Mouse (Mus musculus) liver, embryonic 11.5 days (tissue): ENCODE results near the gene Rnf149. TPM values are rescaled to one million over a fixed set of nuclear protein-coding genes. Genes with fewer than 3 reads are reported as not detected.

Source experiments
- ATAC-seq: fragments of 200-750 bp; cut with Nextera tagmentation; replicated peaks from 2 replicates; pipeline ENCODE4 v1.8.0; 2017; ENCODE audit warnings: moderate number of reproducible peaks, mild to moderate bottlenecking, moderate TSS enrichment, moderate library complexity; ENCODE audit not compliant: low FRiP score
- DNase-seq: peaks from one replicate; pipeline ENCODE4 v3.0.0-alpha.2; 2017; ENCODE audit warnings: low spot score
- H3K27ac ChIP-seq: fragments of 300-500 bp; sonication (generic); 2 replicates; pipeline ENCODE4 v1.5.1; 2014; ENCODE audit warnings: mild to moderate bottlenecking, low read depth, low read length, control low read depth
- H3K27me3 ChIP-seq: fragments of 300-500 bp; sonication (generic); replicated peaks from 2 replicates; pipeline ENCODE4 v1.6.1; 2014; ENCODE audit warnings: low read length, mixed read lengths; ENCODE audit not compliant: control insufficient read depth, insufficient read depth
- H3K36me3 ChIP-seq: fragments of 300-500 bp; sonication (generic); 2 replicates; pipeline ENCODE4 v1.6.1; 2014; ENCODE audit warnings: mild to moderate bottlenecking, low read length, moderate library complexity, mixed read lengths; ENCODE audit not compliant: control insufficient read depth, insufficient read depth
- H3K4me1 ChIP-seq: fragments of 300-500 bp; sonication (generic); replicated peaks from 2 replicates; pipeline ENCODE4 v1.6.1; 2014; ENCODE audit warnings: low read length, mixed read lengths; ENCODE audit not compliant: control insufficient read depth, insufficient read depth
- H3K4me2 ChIP-seq: fragments of 300-500 bp; sonication (generic); 2 replicates; pipeline ENCODE4 v1.6.1; 2014; ENCODE audit warnings: mild to moderate bottlenecking, control low read depth, moderate library complexity
- H3K4me3 ChIP-seq: fragments of 300-500 bp; sonication (generic); 2 replicates; pipeline ENCODE4 v1.5.1; 2014; ENCODE audit warnings: low read depth, low read length, control low read depth
- H3K9ac ChIP-seq: fragments of 300-500 bp; sonication (generic); 2 replicates; pipeline ENCODE4 v1.6.1; 2014; ENCODE audit warnings: low read depth, low read length, control low read depth
- H3K9me3 ChIP-seq: fragments of 300-500 bp; sonication (generic); 2 replicates; pipeline ENCODE4 v1.6.1; 2016; ENCODE audit warnings: low read length, inconsistent platforms, mixed read lengths; ENCODE audit not compliant: control insufficient read depth
- WGBS: fragments of 180-500 bp; shearing (Covaris S2); extraction: QIAGEN DNeasy Blood & Tissue Kit; methylation state at CpG from one replicate; pipeline ENCODE4 v1.1.7; 2014; 5-methylcytosine and 5-hydroxymethylcytosine counted together
- polyA plus RNA-seq: library from polyadenylated mRNA; unstranded; fragments of >200 nt; fragmentation: Nextera tagmentation; extraction: Ambion mirVana; gene quantifications from 2 replicates; pipeline ENCODE4 v1.2.1, GENCODE M21; 2014

Gene Rnf149
- polyA plus RNA-seq, 1 experiment from 2014 or later, result 27.5 TPM

- DNase-seq (no peak), ATAC-seq (no peak)
- H3K4me2 ChIP-seq, result no peak overlapping the region
- whole genome bisulfite sequencing, result 65% methylated on average over 4 of the region's 4 CpGs
- no peak overlapping the region for H3K27ac ChIP-seq
- H3K4me3 ChIP-seq, result no peak overlapping the region
- no peaks in the 10 kb centered on the region for H3K27me3 ChIP-seq
- H3K9ac ChIP-seq, result no peak overlapping the region
- no peaks in the 10 kb centered on the region for H3K9me3 ChIP-seq
- H3K36me3 ChIP-seq, result no peaks in the 10 kb centered on the region
- H3K4me1 ChIP-seq, result no peaks in the 10 kb centered on the region; the same call in 1 of the 2 replicates
Observed at GRCm38 (mm10) chr1:39531036-39531435, 46.2 kb downstream of the Rnf149 start.

- no peak overlapping the region for H3K4me3 ChIP-seq
- no peaks in the 10 kb centered on the region; the same call in 1 of the 2 replicates for H3K4me1 ChIP-seq
- peak; percentile 35 for ATAC-seq
- peak; percentile 64 for DNase-seq
- WGBS, result 39% methylated on average over 13 of the region's 13 CpGs
- no peak overlapping the region for H3K4me2 ChIP-seq
- H3K9me3 ChIP-seq, result no peaks in the 10 kb centered on the region
- H3K36me3 ChIP-seq, result no peaks in the 10 kb centered on the region
- no peak overlapping the region for H3K27ac ChIP-seq
- H3K9ac ChIP-seq, result no peak overlapping the region
- no peaks in the 10 kb centered on the region for H3K27me3 ChIP-seq
Observed at GRCm38 (mm10) chr1:39530258-39530943, 46.8 kb downstream of the Rnf149 start.

GRCm38 (mm10) chr1:39528319-39528718 is 48.9 kb downstream of the Rnf149 start:
- no peaks in the 10 kb centered on the region for H3K9me3 ChIP-seq
- no peak overlapping the region for H3K4me2 ChIP-seq
- no peaks in the 10 kb centered on the region for H3K4me1 ChIP-seq
- WGBS, result 70% methylated on average over 6 of the region's 6 CpGs
- ATAC-seq, result no peak
- no peak overlapping the region for H3K27ac ChIP-seq
- no peak for DNase-seq
- H3K36me3 ChIP-seq, result no peaks in the 10 kb centered on the region
- no peaks in the 10 kb centered on the region for H3K27me3 ChIP-seq
- H3K9ac ChIP-seq, result no peak overlapping the region
- H3K4me3 ChIP-seq, result no peak overlapping the region

- H3K36me3 ChIP-seq, result no peaks in the 10 kb centered on the region
- no peak overlapping the region for H3K4me3 ChIP-seq
- no peaks in the 10 kb centered on the region for H3K4me1 ChIP-seq
- H3K9ac ChIP-seq, result no peak overlapping the region
- 17% methylated on average over 7 of the region's 7 CpGs for WGBS
- H3K27me3 ChIP-seq, result no peaks in the 10 kb centered on the region
- ATAC-seq (no peak; the same call in 1 of the 2 replicates), DNase-seq (peak; percentile 70)
- H3K4me2 ChIP-seq, result no peak overlapping the region
- no peaks in the 10 kb centered on the region for H3K9me3 ChIP-seq
- H3K27ac ChIP-seq, result no peak overlapping the region
Observed at GRCm38 (mm10) chr1:39527432-39527831, 49.8 kb downstream of the Rnf149 start.

GRCm38 (mm10) chr1:39526371-39527167 is 50.6 kb downstream of the Rnf149 start:
- Histone ChIP-seq H3K4me1 (no peaks in the 10 kb centered on the region), H3K36me3 (no peaks in the 10 kb centered on the region), H3K4me3 (no peak overlapping the region), H3K27ac (no peak overlapping the region), H3K27me3 (no peaks in the 10 kb centered on the region), H3K9ac (no peak overlapping the region), H3K4me2 (no peak overlapping the region), H3K9me3 (no peaks in the 10 kb centered on the region)
- ATAC-seq, result no peak
- no peak for DNase-seq
- WGBS, result 74% methylated on average over 9 of the region's 9 CpGs

- WGBS, result 56% methylated on average over 7 of the region's 7 CpGs
- no peak overlapping the region for H3K9ac ChIP-seq
- H3K27me3 ChIP-seq, result no peaks in the 10 kb centered on the region
- no peaks in the 10 kb centered on the region for H3K36me3 ChIP-seq
- ATAC-seq, result no peak
- H3K27ac ChIP-seq, result no peak overlapping the region
- no peaks in the 10 kb centered on the region for H3K9me3 ChIP-seq
- no peak overlapping the region for H3K4me2 ChIP-seq
- H3K4me1 ChIP-seq, result no peaks in the 10 kb centered on the region
- no peak for DNase-seq
- no peak overlapping the region for H3K4me3 ChIP-seq
Observed at GRCm38 (mm10) chr1:39525763-39526162, 51.4 kb downstream of the Rnf149 start.

- H3K27ac ChIP-seq, result no peak overlapping the region
- H3K9me3 ChIP-seq, result peaks cover 2% of the 10 kb centered on the region; the same call in 1 of the 2 replicates
- no peak overlapping the region for H3K4me3 ChIP-seq
- ATAC-seq (no peak), DNase-seq (no peak)
- H3K27me3 ChIP-seq, result no peaks in the 10 kb centered on the region
- H3K4me1 ChIP-seq, result no peaks in the 10 kb centered on the region
- no peak overlapping the region for H3K4me2 ChIP-seq
- no peaks in the 10 kb centered on the region for H3K36me3 ChIP-seq
- no peak overlapping the region for H3K9ac ChIP-seq
- WGBS, result 22% methylated on average over 5 of the region's 5 CpGs
Observed at GRCm38 (mm10) chr1:39522519-39522918, 54.7 kb downstream of the Rnf149 start.

- no peak overlapping the region for H3K4me2 ChIP-seq
- H3K27me3 ChIP-seq, result no peaks in the 10 kb centered on the region
- DNase-seq (no peak), ATAC-seq (no peak)
- no peak overlapping the region for H3K9ac ChIP-seq
- H3K9me3 ChIP-seq, result peaks cover 2% of the 10 kb centered on the region; the same call in 1 of the 2 replicates
- H3K4me3 ChIP-seq, result no peak overlapping the region
- 86% methylated on average over 7 of the region's 7 CpGs for WGBS
- no peaks in the 10 kb centered on the region for H3K36me3 ChIP-seq
- H3K4me1 ChIP-seq, result no peaks in the 10 kb centered on the region
- H3K27ac ChIP-seq, result no peak overlapping the region
Observed at GRCm38 (mm10) chr1:39521326-39521725, 55.9 kb downstream of the Rnf149 start.
